Mouse (Mus musculus) lung, postnatal 0 days (tissue): ENCODE results near the gene Rai2. TPM values are rescaled to one million over a fixed set of nuclear protein-coding genes. Genes with fewer than 3 reads are reported as not detected.

Source experiments
- ATAC-seq: fragments of 200-750 bp; cut with Nextera tagmentation; 2 replicates; pipeline ENCODE4 v1.8.0; 2017; ENCODE audit warnings: moderate library complexity
- DNase-seq: peaks from one replicate; pipeline ENCODE4 v3.0.0-alpha.2; 2016; ENCODE audit warnings: low spot score
- H3K27ac ChIP-seq: fragments of 300-500 bp; sonication (generic); 2 replicates; pipeline ENCODE4 v1.5.1; 2014; ENCODE audit warnings: antibody characterized with exemption, mild to moderate bottlenecking, low read length, mixed read lengths
- H3K27me3 ChIP-seq: fragments of 300-500 bp; sonication (generic); replicated peaks from 2 replicates; pipeline ENCODE4 v1.6.1; 2014; ENCODE audit warnings: low read length, mixed read lengths; ENCODE audit not compliant: insufficient read depth
- H3K36me3 ChIP-seq: fragments of 300-500 bp; sonication (generic); 2 replicates; pipeline ENCODE4 v1.6.1; 2014; ENCODE audit warnings: low read length, mixed read lengths; ENCODE audit not compliant: insufficient read depth
- H3K4me1 ChIP-seq: fragments of 300-500 bp; sonication (generic); 2 replicates; pipeline ENCODE4 v1.6.1; 2014; ENCODE audit warnings: antibody characterized with exemption, low read depth, low read length, mixed read lengths; ENCODE audit not compliant: insufficient read depth
- H3K4me2 ChIP-seq: fragments of 300-500 bp; sonication (generic); replicated peaks from 2 replicates; pipeline ENCODE4 v1.6.1; 2014; ENCODE audit warnings: low read depth, mild to moderate bottlenecking, low read length, moderate library complexity, mixed read lengths
- H3K4me3 ChIP-seq: fragments of 300-500 bp; sonication (generic); 2 replicates; pipeline ENCODE4 v1.5.1; 2014; ENCODE audit warnings: low read depth, low read length
- H3K9ac ChIP-seq: fragments of 300-500 bp; sonication (generic); replicated peaks from 2 replicates; pipeline ENCODE4 v1.6.1; 2014; ENCODE audit warnings: low read depth, mild to moderate bottlenecking
- H3K9me3 ChIP-seq: fragments of 300-500 bp; sonication (generic); 2 replicates; pipeline ENCODE4 v1.6.1; 2016; ENCODE audit warnings: low read length, mixed read lengths
- CTCF ChIP-seq: IDR thresholded peaks from 2 replicates; pipeline ENCODE4 v1.5.1; 2016; ENCODE audit warnings: antibody characterized with exemption, mild to moderate bottlenecking
- EP300 ChIP-seq: IDR thresholded peaks from 2 replicates; pipeline ENCODE4 v1.6.1; 2016; ENCODE audit warnings: antibody characterized with exemption, mild to moderate bottlenecking, control low read depth
- WGBS: fragments of 180-500 bp; shearing (Covaris S2); extraction: QIAGEN DNeasy Blood & Tissue Kit; methylation state at CpG from one replicate; pipeline ENCODE4 v1.1.7; 2014; 5-methylcytosine and 5-hydroxymethylcytosine counted together
- polyA plus RNA-seq: library from polyadenylated mRNA; unstranded; fragments of >200 nt; fragmentation: Nextera tagmentation; extraction: Ambion mirVana; gene quantifications from 2 replicates; pipeline ENCODE4 v1.2.1, GENCODE M21; 2015

Rai2 gene
- polyA plus RNA-seq, 1 experiment from 2014 or later = 2.7 TPM

GRCm38 (mm10) chrX:161739374-161739773 is 22.5 kb downstream of the Rai2 start:
- Histone ChIP-seq H3K9me3 (no peaks in the 10 kb centered on the region), H3K36me3 (no peaks in the 10 kb centered on the region), H3K27ac (no peak overlapping the region), H3K27me3 (no peaks in the 10 kb centered on the region), H3K4me1 (no peaks in the 10 kb centered on the region), H3K4me2 (no peak overlapping the region), H3K4me3 (no peak overlapping the region), H3K9ac (no peak overlapping the region)
- 69% methylated on average over 1 of the region's 1 CpGs for WGBS
- TF ChIP-seq CTCF (no peak), EP300 (no peak)
- DNase-seq (no peak), ATAC-seq (no peak)

- Histone ChIP-seq H3K4me1 (no peaks in the 10 kb centered on the region), H3K9ac (no peak overlapping the region), H3K27me3 (no peaks in the 10 kb centered on the region), H3K27ac (no peak overlapping the region), H3K4me3 (no peak overlapping the region), H3K9me3 (no peaks in the 10 kb centered on the region), H3K4me2 (no peak overlapping the region), H3K36me3 (no peaks in the 10 kb centered on the region)
- DNase-seq (no peak), ATAC-seq (no peak)
- 51% methylated on average over 3 of the region's 3 CpGs for WGBS
- TF ChIP-seq EP300 (no peak), CTCF (peak; percentile 32)
Measured at GRCm38 (mm10) chrX:161743080-161743479, 26.2 kb downstream of the Rai2 start.

GRCm38 (mm10) chrX:161745296-161745695 is 28.4 kb downstream of the Rai2 start:
- no peaks in the 10 kb centered on the region for H3K36me3 ChIP-seq
- DNase-seq (no peak), ATAC-seq (no peak)
- H3K9ac ChIP-seq = no peak overlapping the region
- no peak overlapping the region for H3K4me2 ChIP-seq
- WGBS = 87% methylated on average over 3 of the region's 3 CpGs
- H3K9me3 ChIP-seq = no peaks in the 10 kb centered on the region
- no peaks in the 10 kb centered on the region for H3K27me3 ChIP-seq
- TF ChIP-seq CTCF (no peak), EP300 (no peak)
- H3K27ac ChIP-seq = no peak overlapping the region
- no peaks in the 10 kb centered on the region for H3K4me1 ChIP-seq
- H3K4me3 ChIP-seq = no peak overlapping the region

- Histone ChIP-seq H3K9me3 (no peaks in the 10 kb centered on the region), H3K36me3 (no peaks in the 10 kb centered on the region), H3K9ac (no peak overlapping the region), H3K4me2 (no peak overlapping the region), H3K4me1 (no peaks in the 10 kb centered on the region), H3K27ac (no peak overlapping the region), H3K4me3 (no peak overlapping the region), H3K27me3 (no peaks in the 10 kb centered on the region)
- peak; percentile 35 for DNase-seq
- no peak for TF ChIP-seq EP300
- no peak for TF ChIP-seq CTCF
- WGBS = 52% methylated on average over 2 of the region's 2 CpGs
- no peak for ATAC-seq
Measured at GRCm38 (mm10) chrX:161747337-161747736, 30.5 kb downstream of the Rai2 start.

GRCm38 (mm10) chrX:161753514-161753913 is 36.6 kb downstream of the Rai2 start:
- Histone ChIP-seq H3K4me1 (no peaks in the 10 kb centered on the region), H3K9me3 (no peaks in the 10 kb centered on the region), H3K4me3 (no peak overlapping the region), H3K36me3 (no peaks in the 10 kb centered on the region), H3K27ac (no peak overlapping the region), H3K9ac (no peak overlapping the region), H3K27me3 (no peaks in the 10 kb centered on the region), H3K4me2 (no peak overlapping the region)
- ATAC-seq (no peak), DNase-seq (no peak)
- TF ChIP-seq EP300 = no peak
- TF ChIP-seq CTCF = no peak
- 85% methylated on average over 2 of the region's 2 CpGs for WGBS

GRCm38 (mm10) chrX:161776321-161776962 is 59.6 kb downstream of the Rai2 start:
- WGBS = 73% methylated on average over 12 of the region's 12 CpGs

More at GRCm38 (mm10) chrX:161776321-161776962, 59.6 kb downstream of the Rai2 start:
- TF ChIP-seq CTCF = no peak
- TF ChIP-seq EP300 = no peak
- ATAC-seq (no peak), DNase-seq (no peak)
- H3K36me3 ChIP-seq = no peaks in the 10 kb centered on the region
- no peaks in the 10 kb centered on the region for H3K27me3 ChIP-seq
- no peak overlapping the region for H3K27ac ChIP-seq
- no peak overlapping the region for H3K4me2 ChIP-seq
- no peaks in the 10 kb centered on the region for H3K9me3 ChIP-seq
- no peaks in the 10 kb centered on the region for H3K4me1 ChIP-seq
- no peak overlapping the region for H3K9ac ChIP-seq
- H3K4me3 ChIP-seq = no peak overlapping the region
